Mouse (Mus musculus): Measurements from ENCODE around the gene Fndc11.

Fndc11 gene

GRCm38 (mm10) chr2:181220361-181220760 lies 548 bp downstream of the Fndc11 start:
- peak; percentile 36 to 37 for DNase-seq

GRCm38 (mm10) chr2:181224994-181225393 lies 5.2 kb downstream of the Fndc11 start:
- no peak for DNase-seq

- DNase-seq: no peak
These were observed 7.3 kb downstream of the Fndc11 start for GRCm38 (mm10) chr2:181227122-181227521.

GRCm38 (mm10) chr2:181228335-181228734 lies 8.5 kb downstream of the Fndc11 start:
- DNase-seq: no peak

DNA sequence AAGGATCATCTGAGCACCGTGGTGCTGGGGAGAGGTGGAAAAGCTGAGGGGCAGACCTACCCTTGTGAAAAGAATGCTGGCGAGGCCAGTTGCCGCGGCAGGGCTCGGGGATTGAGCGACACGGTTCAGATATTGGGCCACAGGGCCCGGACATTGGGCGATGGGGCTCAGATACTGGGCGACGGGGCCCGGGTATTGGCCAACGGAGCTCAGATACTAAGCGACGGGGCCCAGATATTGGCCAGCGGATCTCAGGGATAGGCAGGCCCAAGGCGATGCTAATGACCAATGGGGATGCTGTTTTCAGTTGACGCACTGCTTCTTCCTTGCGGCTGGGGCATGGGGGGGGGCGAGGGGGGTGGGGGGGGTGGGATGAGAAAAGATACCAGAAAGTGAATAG lies 11.4 kb downstream of the Fndc11 start:
- peak; percentile 42 to 70 for DNase-seq

DNA sequence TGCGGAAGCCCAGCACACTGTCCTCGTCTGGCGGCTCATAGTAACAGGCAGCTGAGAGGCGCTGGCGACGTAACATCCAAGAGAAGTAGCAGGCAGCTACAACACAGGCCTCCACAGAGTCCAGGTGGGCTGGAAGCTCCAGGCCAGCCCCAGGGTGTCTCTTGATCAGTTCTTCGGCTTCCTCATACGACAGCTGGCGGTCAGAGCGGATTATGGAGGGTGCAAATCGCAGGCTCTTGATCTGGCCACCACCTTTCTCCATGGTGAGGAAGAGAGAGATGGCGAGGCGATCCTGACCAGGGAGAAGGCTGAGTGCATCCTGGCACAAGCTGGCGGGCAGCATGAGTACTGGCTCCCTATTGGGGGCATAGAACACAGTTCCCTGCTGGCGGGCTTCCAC lies 13.6 kb downstream of the Fndc11 start:
- DNase-seq: no peak

DNA sequence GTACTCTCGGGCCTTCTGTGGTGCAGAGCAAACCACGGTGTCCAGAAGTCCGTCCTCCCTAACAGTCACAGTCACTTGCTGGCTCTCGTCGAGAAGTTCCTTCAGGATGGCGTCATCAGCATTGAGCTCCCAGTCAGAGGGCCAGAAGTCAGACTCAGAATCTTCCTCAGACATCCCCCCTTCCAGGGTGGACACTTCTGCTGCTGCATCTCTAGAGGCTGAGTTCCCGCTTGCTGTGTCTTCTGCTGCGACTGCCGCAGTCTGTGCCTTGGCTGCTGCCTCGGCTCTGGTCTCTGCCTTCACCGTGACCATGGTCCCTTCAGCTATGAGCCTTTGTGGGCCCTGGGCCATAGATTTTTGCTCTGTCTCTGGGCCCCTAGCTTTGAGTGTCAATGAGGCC lies 14.9 kb downstream of the Fndc11 start:
- DNase-seq: no peak

DNA sequence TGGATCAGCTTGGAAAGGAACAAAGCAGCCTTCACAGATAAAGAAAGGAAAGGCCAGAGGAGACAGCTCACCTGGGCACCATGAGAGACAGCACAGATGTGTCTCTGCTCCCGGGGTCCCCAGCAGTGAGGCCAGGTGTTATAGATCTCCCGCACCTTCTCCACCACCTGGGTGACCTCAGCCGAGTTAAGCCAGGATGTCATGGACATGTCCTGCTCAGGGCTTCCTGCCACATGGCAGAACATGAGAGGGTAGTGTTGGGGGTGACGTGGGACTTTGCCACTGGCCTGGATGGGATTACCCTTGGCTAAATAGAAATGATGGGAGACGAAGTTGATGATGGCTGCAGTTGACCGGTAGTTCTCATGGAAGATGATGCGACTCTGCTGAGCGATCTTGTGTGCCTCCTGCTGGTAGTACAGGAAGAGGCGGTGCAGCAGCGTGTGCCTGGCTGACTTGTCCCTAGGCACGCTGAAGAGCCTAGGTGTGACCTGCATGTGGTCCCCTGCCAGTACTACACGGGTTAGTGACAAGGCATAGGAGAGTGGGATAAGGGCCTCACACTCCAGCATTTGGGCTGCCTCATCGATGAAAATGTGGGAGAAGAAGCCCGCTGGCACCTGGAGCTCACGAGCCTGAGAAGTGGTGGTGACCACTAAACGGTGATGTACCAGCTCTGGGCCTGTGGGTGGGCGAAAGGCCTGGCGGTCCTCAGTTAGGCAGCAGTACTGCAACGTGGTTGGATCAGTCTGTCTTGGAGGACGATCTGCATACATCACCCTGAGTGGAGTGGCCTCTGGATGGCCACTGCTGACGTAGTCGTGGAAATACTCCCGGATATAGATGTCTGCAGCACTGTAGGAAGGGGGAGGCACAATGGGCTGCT lies 16.1 kb downstream of the Fndc11 start:
- DNase-seq: no peak

DNA sequence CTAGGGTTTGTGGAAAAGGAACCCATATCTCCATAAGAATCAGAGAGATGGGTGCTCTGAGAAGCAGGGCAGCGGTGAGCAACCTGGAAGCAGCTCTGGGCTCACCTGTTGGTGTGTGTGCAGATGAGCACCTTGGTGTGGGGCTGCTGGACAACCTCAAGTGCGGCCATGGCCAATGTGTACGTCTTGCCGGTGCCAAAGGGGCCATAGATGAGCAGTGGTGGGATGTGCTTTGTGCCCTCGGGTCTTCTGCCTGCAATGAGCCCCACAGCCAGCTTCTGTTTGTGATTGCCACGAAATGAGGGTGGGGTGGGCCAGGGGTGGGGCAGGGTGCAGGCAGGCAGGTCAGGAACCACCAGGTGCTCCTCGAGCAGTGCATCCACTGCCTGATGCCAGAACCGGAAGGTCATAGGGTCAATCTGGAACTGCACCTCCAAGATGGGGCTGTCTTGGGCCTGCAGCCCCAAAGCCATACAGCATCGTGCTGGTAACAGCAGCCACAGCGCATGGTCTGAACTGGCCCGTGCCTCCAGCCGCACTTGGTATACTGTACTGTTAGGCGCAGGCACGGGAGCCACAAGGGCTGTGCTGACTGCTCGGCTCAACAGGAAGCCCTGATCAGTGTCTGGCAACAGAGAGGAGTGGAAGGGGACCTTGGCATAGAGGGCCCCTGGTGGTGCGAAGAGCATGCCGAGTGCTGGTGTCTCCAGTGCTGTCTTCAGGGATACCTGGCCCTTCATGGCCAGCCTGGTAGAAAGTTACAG lies 17.6 kb downstream of the Fndc11 start:
- no peak for DNase-seq

DNA sequence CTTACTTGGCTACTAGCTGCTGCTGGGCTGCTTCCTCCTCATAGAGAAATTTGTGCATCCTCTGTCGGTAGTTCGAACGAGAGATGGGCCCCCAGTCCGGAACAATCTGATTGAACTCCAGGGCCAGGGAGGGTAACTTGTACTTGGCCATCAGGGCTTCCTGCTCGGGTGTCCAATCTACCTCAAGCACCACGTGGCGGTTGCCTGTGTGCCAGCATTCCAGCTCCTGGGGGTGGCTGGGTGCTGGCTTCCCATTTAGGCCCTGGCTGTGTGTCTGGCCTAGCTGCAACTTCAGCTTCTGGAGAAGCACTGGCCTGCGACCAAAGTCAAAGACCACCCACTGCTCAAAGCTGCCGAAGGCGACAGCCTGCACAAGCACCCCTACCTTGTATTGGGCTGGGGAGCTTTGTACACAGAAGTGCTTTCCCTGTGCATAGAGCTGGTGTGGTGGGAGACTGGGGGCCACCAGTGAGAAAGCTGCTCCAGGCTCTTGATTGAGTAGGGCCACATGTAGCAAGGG lies 18.3 kb downstream of the Fndc11 start:
- no peak for DNase-seq

DNA sequence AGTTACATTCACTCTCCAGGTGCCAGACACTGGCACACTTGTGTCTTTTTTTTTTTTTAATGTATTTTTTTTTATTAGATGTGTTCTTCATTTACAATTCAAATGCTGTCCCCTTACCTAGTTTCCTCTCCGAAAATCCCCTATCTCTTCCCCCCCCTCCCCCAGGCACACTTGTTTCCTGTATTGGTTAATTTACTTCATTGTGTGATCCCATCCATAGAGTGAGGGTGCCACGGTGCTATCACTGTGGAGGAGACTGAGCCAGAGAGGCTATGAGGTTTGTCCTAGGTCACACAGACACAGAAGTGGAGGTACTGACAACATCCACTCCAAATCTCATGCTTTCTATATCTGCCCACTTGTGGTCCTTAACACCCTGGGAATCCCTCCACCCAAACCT lies 19.0 kb downstream of the Fndc11 start:
- DNase-seq: no peak

GRCm38 (mm10) chr2:181239261-181239660 lies 19.4 kb downstream of the Fndc11 start:
- DNase-seq: no peak

GRCm38 (mm10) chr2:181240806-181241440 lies 21.1 kb downstream of the Fndc11 start:
- no peak for DNase-seq

- DNase-seq: no peak
These were observed 21.9 kb downstream of the Fndc11 start, which contains the start of gene Helz2 for GRCm38 (mm10) chr2:181241602-181242313. Helz2 (minus strand) TSS chr2:181242027.

DNA sequence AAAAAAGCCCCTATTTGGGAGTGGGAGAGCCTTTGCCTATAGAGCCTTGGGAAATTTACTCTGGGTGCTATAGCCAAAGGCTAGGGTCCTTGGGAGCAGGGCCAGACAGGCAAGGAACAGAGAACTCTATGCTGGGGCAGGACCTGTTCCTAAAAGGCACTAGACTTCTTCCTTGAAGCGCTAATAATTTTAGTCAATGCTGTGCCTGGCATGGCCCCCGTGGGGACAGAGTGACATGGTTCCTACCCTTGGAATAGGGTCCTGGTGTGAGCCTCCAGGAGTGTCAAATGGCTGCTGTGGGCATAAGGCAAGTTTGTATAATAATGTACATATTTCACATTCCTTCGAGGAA lies 22.5 kb downstream of the Fndc11 start:
- no peak for DNase-seq

- no peak for DNase-seq
These were observed 24.0 kb downstream of the Fndc11 start for GRCm38 (mm10) chr2:181243706-181244394.

GRCm38 (mm10) chr2:181245031-181245430 lies 25.2 kb downstream of the Fndc11 start:
- no peak for DNase-seq

GRCm38 (mm10) chr2:181249217-181249616 lies 29.4 kb downstream of the Fndc11 start:
- DNase-seq: no peak

- no peak for DNase-seq
These were observed 32.0 kb downstream of the Fndc11 start for GRCm38 (mm10) chr2:181251841-181252240.

- DNase-seq: no peak
These were observed 33.4 kb downstream of the Fndc11 start for GRCm38 (mm10) chr2:181253248-181253647.

DNA sequence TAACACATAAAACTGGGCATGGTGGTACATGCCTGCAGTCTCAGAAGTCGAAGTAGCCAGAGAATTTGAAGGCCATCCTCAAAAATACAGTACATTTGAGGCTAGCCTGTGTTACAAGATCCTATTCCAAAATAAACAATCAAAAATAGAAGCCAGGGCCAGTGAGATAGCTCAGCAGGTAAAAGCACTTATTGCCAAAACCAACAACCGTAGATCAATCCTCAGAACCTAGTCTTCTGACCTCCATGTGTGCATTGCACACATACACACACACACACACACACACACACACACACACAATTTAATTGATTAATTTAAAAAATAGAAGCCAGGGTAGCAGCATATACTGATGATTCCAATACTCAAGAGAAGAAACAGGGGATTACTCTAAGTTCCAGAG lies 47.0 kb downstream of the Fndc11 start:
- no peak for DNase-seq

GRCm38 (mm10) chr2:181272092-181272491 lies 52.3 kb downstream of the Fndc11 start:
- no peak for DNase-seq

Data from cerebellum, postnatal 36 days (tissue).